Mouse (Mus musculus) ES-E14 (cell line): Measurements from ENCODE around the gene Nupr1l.

ENCODE experiments used
- HCFC1 ChIP-seq: IDR thresholded peaks from 2 replicates; pipeline ENCODE4 v1.6.1; 2012; ENCODE audit warnings: low read length, inconsistent platforms, borderline replicate concordance; ENCODE audit not compliant: insufficient read depth
- MAFK ChIP-seq: IDR thresholded peaks from 2 replicates; pipeline ENCODE4 v1.6.1; 2014; ENCODE audit warnings: mild to moderate bottlenecking, low read depth, low read length, inconsistent platforms; ENCODE audit not compliant: insufficient read depth
- ZC3H11A ChIP-seq: IDR thresholded peaks from 2 replicates; pipeline ENCODE4 v1.6.1; 2012; ENCODE audit warnings: low read depth, mild to moderate bottlenecking, inconsistent platforms, low read length, borderline replicate concordance
- ZNF384 ChIP-seq: IDR thresholded peaks from 2 replicates; pipeline ENCODE4 v1.6.1; 2012; ENCODE audit warnings: low read depth, low read length, inconsistent platforms

GRCm38 (mm10) chr5:129952143-129952542 lies 43.8 kb downstream of the Nupr1l start:
- no peak for TF ChIP-seq ZC3H11A
- no peak for TF ChIP-seq MAFK
- no peak for TF ChIP-seq ZNF384
- no peak for TF ChIP-seq HCFC1
